Mouse (Mus musculus): ENCODE data around the gene Zdhhc1. TPM values are rescaled to one million over a fixed set of nuclear protein-coding genes. Genes with fewer than 3 reads are reported as not detected.

Zdhhc1 gene
- polyA plus RNA-seq, 1 experiment, result 45.4 TPM

GRCm38 (mm10) chr8:105527110-105527509 is 30.4 kb upstream of the Zdhhc1 start:
- no peak overlapping the region for H3K4me3 ChIP-seq (ENCODE audit: control insufficient read depth, low read depth, low read length)
- no peaks in the 10 kb centered on the region for H3K27me3 ChIP-seq (ENCODE audit: control insufficient read depth, insufficient read depth, low read length)
- no peaks in the 10 kb centered on the region; the same call in 1 of the 2 replicates for H3K36me3 ChIP-seq (ENCODE audit: control insufficient read depth, insufficient read depth, low read length)
- H3K27ac ChIP-seq (ENCODE audit: control insufficient read depth, insufficient read depth, low read depth, low read length), result no peak overlapping the region
- TF ChIP-seq CTCF (IDR thresholded peaks at IDR 0.05; ENCODE audit: control insufficient read depth, insufficient read depth, insufficient replicate concordance, low read depth, low read length) (no peak), POLR2A (IDR thresholded peaks at IDR 0.05; ENCODE audit: control insufficient read depth, low read depth, low read length) (no peak)
- H3K4me1 ChIP-seq (ENCODE audit: control insufficient read depth, insufficient read depth, low read length), result no peaks in the 10 kb centered on the region

DNA sequence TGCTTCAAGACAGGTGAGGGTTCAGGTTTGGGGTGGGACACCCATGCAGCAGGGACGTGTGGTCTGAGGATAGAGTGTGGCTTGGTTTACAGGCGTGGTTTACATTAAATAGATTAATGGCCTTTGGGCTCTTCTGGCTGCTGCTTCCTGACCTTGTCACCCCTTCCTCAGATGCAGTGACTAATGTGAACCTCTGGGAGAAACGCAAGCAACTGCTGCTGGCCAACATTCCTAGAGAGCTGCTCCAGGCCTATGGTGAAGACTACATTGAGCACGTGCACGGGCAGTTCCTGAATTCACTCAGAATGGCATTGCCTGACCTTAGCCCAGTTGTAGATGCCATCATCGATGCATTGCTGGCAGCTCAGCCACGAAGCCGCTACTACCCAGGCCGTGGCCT is 26.2 kb upstream of the Zdhhc1 start:
- no peak overlapping the region for H3K27ac ChIP-seq (ENCODE audit: control insufficient read depth, insufficient read depth, low read depth, low read length)

DNA sequence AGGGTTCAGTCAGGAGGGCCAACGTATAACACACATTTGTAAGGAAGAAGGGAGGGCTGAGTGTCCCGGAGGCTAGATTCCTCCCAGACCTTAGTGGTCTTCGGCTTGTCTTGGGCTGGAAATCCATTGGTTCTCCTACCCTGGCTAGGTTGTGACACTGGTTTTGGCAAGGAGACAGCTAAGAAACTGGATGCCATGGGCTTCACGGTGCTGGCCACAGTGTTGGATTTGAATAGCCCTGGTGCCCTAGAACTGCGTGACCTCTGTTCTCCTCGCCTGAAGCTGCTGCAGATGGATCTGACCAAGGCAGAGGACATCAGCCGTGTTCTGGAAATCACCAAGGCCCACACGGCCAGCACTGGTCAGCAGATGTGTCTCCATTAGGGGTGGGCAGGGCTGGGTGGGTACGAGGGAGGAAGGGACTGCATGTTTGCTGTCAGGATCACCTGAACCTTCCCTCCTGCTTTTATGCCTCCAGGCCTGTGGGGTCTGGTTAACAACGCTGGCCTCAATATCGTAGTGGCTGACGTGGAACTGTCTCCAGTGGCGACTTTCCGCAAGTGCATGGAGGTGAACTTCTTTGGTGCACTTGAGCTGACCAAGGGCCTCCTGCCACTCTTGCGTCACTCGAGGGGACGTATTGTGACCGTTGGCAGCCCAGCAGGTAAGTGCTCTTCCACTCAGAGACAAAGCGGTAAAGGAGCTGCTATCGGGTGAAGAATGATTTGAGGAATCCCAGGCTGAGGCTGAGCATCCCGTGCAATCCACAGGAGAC is 25.5 kb upstream of the Zdhhc1 start:
- H3K4me1 ChIP-seq (ENCODE audit: control insufficient read depth, insufficient read depth, low read length), result peaks cover 6% of the 10 kb centered on the region

More for the DNA sequence above, 26.2 kb upstream of the Zdhhc1 start:
- no peaks in the 10 kb centered on the region for H3K36me3 ChIP-seq (ENCODE audit: control insufficient read depth, insufficient read depth, low read length)
- H3K4me1 ChIP-seq (ENCODE audit: control insufficient read depth, insufficient read depth, low read length), result peaks cover 6% of the 10 kb centered on the region
- no peak overlapping the region for H3K4me3 ChIP-seq (ENCODE audit: control insufficient read depth, low read depth, low read length)
- TF ChIP-seq POLR2A (IDR thresholded peaks at IDR 0.05; ENCODE audit: control insufficient read depth, low read depth, low read length), result no peak
- no peak for TF ChIP-seq CTCF (IDR thresholded peaks at IDR 0.05; ENCODE audit: control insufficient read depth, insufficient read depth, insufficient replicate concordance, low read depth, low read length)
- no peaks in the 10 kb centered on the region; the same call in 1 of the 2 replicates for H3K27me3 ChIP-seq (ENCODE audit: control insufficient read depth, insufficient read depth, low read length)

GRCm38 (mm10) chr8:105521061-105521460 is 24.4 kb upstream of the Zdhhc1 start:
- Histone ChIP-seq H3K4me1 (ENCODE audit: control insufficient read depth, insufficient read depth, low read length) (peaks cover 9% of the 10 kb centered on the region), H3K36me3 (ENCODE audit: control insufficient read depth, insufficient read depth, low read length) (no peaks in the 10 kb centered on the region), H3K27ac (ENCODE audit: control insufficient read depth, insufficient read depth, low read depth, low read length) (no peak overlapping the region), H3K4me3 (ENCODE audit: control insufficient read depth, low read depth, low read length) (no peak overlapping the region), H3K27me3 (ENCODE audit: control insufficient read depth, insufficient read depth, low read length) (no peaks in the 10 kb centered on the region; the same call in 1 of the 2 replicates)
- TF ChIP-seq CTCF (IDR thresholded peaks at IDR 0.05; ENCODE audit: control insufficient read depth, insufficient read depth, insufficient replicate concordance, low read depth, low read length), result no peak
- TF ChIP-seq POLR2A (IDR thresholded peaks at IDR 0.05; ENCODE audit: control insufficient read depth, low read depth, low read length), result no peak

More for the DNA sequence above, 25.5 kb upstream of the Zdhhc1 start:
- Histone ChIP-seq H3K27ac (ENCODE audit: control insufficient read depth, insufficient read depth, low read depth, low read length) (no peak overlapping the region), H3K36me3 (ENCODE audit: control insufficient read depth, insufficient read depth, low read length) (no peaks in the 10 kb centered on the region), H3K27me3 (ENCODE audit: control insufficient read depth, insufficient read depth, low read length) (no peaks in the 10 kb centered on the region; the same call in 1 of the 2 replicates), H3K4me3 (ENCODE audit: control insufficient read depth, low read depth, low read length) (no peak overlapping the region)
- TF ChIP-seq CTCF (IDR thresholded peaks at IDR 0.05; ENCODE audit: control insufficient read depth, insufficient read depth, insufficient replicate concordance, low read depth, low read length), result no peak; the same call in 1 of the 2 replicates

DNA sequence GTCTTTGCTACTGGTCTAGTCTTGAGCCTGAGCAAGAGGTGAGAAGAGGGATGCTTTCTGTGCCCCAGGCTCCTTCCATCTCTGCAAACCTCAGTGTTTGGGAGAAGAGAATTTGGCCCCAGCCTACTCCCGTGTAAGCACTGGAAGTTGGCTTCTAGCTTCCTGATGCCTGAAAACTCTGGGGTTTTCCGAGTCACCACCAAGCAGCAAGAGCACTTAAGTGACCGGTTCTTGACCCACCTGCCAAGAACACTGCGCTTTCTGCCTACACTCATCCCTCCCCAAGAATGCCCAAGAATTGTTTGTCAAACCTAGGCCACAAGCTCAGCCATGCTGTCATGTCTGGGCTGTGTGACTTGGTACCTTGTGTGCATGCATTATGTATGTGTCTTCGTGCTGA is 23.8 kb upstream of the Zdhhc1 start:
- Histone ChIP-seq H3K4me1 (ENCODE audit: control insufficient read depth, insufficient read depth, low read length) (peaks cover 10% of the 10 kb centered on the region), H3K27ac (ENCODE audit: control insufficient read depth, insufficient read depth, low read depth, low read length) (no peak overlapping the region), H3K36me3 (ENCODE audit: control insufficient read depth, insufficient read depth, low read length) (no peaks in the 10 kb centered on the region), H3K27me3 (ENCODE audit: control insufficient read depth, insufficient read depth, low read length) (no peaks in the 10 kb centered on the region; the same call in 1 of the 2 replicates), H3K4me3 (ENCODE audit: control insufficient read depth, low read depth, low read length) (no peak overlapping the region)
- no peak for TF ChIP-seq POLR2A (IDR thresholded peaks at IDR 0.05; ENCODE audit: control insufficient read depth, low read depth, low read length)
- no peak for TF ChIP-seq CTCF (IDR thresholded peaks at IDR 0.05; ENCODE audit: control insufficient read depth, insufficient read depth, insufficient replicate concordance, low read depth, low read length)

- Histone ChIP-seq H3K4me1 (ENCODE audit: control insufficient read depth, insufficient read depth, low read length) (peaks cover 10% of the 10 kb centered on the region), H3K27ac (ENCODE audit: control insufficient read depth, insufficient read depth, low read depth, low read length) (no peak overlapping the region), H3K36me3 (ENCODE audit: control insufficient read depth, insufficient read depth, low read length) (no peaks in the 10 kb centered on the region), H3K4me3 (ENCODE audit: control insufficient read depth, low read depth, low read length) (no peak overlapping the region), H3K27me3 (ENCODE audit: control insufficient read depth, insufficient read depth, low read length) (no peaks in the 10 kb centered on the region; the same call in 1 of the 2 replicates)
- no peak for TF ChIP-seq CTCF (IDR thresholded peaks at IDR 0.05; ENCODE audit: control insufficient read depth, insufficient read depth, insufficient replicate concordance, low read depth, low read length)
- no peak for TF ChIP-seq POLR2A (IDR thresholded peaks at IDR 0.05; ENCODE audit: control insufficient read depth, low read depth, low read length)
Measured at GRCm38 (mm10) chr8:105519591-105519990, 22.9 kb upstream of the Zdhhc1 start.

- TF ChIP-seq POLR2A (IDR thresholded peaks at IDR 0.05; ENCODE audit: control insufficient read depth, low read depth, low read length) (no peak), CTCF (IDR thresholded peaks at IDR 0.05; ENCODE audit: control insufficient read depth, insufficient read depth, insufficient replicate concordance, low read depth, low read length) (no peak)
- Histone ChIP-seq H3K27me3 (ENCODE audit: control insufficient read depth, insufficient read depth, low read length) (no peaks in the 10 kb centered on the region; the same call in 1 of the 2 replicates), H3K36me3 (ENCODE audit: control insufficient read depth, insufficient read depth, low read length) (no peaks in the 10 kb centered on the region), H3K4me1 (ENCODE audit: control insufficient read depth, insufficient read depth, low read length) (peaks cover 10% of the 10 kb centered on the region), H3K27ac (ENCODE audit: control insufficient read depth, insufficient read depth, low read depth, low read length) (no peak within 1 kb of the TSS), H3K4me3 (ENCODE audit: control insufficient read depth, low read depth, low read length) (peak within 1 kb of the TSS; percentile 49)
Measured at GRCm38 (mm10) chr8:105518436-105519313, 22.0 kb upstream of the Zdhhc1 start, which contains the start of gene Hsd11b2. TSS of gene Hsd11b2 (plus strand) at chr8:105518755.

Measured in testis, adult 2 months (tissue).